Mouse (Mus musculus) adrenal gland (tissue): ENCODE measurements around the gene Nfkbib.

ENCODE experiments used
- intact Hi-C: fragments of 180-260 bp; cut with DNase I; formaldehyde crosslinking; loops from one replicate; pipeline ENCODE4 v1.15.1; 2025
- long read RNA-seq, 2 experiments: library from polyadenylated mRNA; unstranded; transcript quantifications; one replicate each; pipeline ENCODE4 v2.0.0; 2020; ENCODE audit warnings: borderline replicate concordance in 1 of 2; ENCODE audit not compliant: insufficient replicate concordance in 1 of 2

Nfkbib gene
- long read RNA-seq, experiment 1, transcript Nfkbib-202 (6 exons, 1,243 nt), result major isoform, 80 of 86 reads
- long read RNA-seq, experiment 1, partial matches to known transcripts, result 5 of 86 reads
- long read RNA-seq, experiment 1, other reads (novel, unspliced or antisense), result 1 of 86 reads
- long read RNA-seq, experiment 2, transcript Nfkbib-202 (6 exons, 1,243 nt), result major isoform, 65 of 67 reads
- long read RNA-seq, experiment 2, partial matches to known transcripts, result 1 of 67 reads
- long read RNA-seq, experiment 2, other reads (novel, unspliced or antisense), result 1 of 67 reads

DNA sequence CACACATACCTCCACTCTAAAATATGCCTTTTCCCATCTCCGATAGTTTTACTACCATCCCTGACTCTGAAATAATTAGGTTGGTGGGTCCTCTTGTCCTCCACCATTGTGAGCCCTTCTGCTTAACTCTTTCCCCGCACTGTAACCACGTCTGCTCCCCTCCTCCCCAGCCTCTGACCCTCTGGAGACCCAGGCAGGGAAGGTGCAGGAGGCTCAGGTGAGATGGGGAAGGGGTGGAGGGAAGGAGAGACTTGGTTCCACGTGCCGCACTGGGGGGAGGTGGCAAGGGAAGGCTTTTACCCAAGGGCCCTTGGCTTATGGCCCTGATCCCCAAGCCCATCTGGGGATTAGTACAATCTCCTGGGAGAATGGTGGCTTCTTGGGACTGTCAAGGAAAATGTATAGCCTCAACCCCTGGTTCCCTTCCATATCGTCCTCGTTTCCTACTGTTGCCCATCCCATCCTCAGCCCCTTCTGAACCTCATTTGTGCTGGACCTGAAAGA is at the start of gene Nfkbib:
Gene Nfkbib (minus strand): TSS at position 51 of the 504 bp plus-strand sequence.
- intact Hi-C loops, result no loop called here

DNA sequence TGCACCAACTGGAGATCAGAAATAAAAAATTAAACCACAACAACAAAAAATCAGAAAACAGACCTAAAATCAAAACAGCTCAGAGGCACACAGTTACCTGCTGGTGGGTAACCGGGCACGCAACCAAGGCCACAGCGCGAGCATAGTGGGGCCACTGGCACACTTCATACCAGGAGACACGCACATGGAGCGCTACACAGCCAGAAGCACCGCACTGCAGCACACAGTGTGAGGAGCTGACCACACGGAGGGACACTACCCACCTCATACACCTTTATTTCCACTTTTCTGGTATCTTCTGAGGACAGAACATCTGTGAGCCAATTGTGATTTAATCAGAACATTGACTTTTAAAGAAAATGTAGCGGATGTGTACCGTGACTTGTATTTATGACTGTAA is 49.6 kb upstream of the Nfkbib start:
- intact Hi-C loops, result no loop called here

DNA sequence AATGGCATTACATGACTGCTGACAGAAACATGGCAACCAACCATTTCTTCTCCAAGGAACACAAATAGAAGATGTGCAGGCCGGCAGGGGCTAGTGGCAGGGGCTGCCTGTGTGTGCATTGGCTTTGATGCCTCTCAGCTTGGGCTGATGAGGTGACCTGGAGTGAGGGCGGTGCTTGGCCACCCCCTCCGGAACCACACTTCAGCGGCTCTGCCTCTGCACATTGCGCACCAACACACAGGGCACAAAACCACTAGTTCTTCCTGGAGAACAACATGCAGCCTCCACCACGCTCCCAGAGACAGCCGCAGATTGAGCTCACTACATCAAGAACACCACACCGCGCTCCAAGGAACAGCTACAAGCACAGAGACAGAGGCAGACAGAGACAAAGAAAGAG is 48.9 kb upstream of the Nfkbib start:
- intact Hi-C loops, result no loop called here

DNA sequence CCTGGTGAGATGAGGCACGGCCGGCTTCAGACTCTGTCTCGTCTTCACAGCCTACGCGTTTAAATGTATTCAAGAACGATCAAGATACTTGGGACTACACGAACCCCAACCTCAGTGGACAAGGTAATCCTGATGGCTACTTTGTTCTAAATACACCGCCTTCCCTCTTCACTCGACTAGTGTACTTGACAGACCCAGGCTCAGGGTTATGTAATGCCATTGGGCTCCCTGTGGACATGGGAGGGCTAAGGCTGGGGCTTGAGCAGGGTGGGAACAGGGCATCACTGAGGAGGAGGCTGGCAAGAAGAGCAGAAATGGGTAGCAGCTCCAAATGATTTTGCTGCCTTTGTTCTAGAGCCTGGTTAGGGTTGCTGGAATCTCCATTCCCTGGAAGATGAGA is 47.9 kb upstream of the Nfkbib start:
- intact Hi-C loops, result no loop called here

DNA sequence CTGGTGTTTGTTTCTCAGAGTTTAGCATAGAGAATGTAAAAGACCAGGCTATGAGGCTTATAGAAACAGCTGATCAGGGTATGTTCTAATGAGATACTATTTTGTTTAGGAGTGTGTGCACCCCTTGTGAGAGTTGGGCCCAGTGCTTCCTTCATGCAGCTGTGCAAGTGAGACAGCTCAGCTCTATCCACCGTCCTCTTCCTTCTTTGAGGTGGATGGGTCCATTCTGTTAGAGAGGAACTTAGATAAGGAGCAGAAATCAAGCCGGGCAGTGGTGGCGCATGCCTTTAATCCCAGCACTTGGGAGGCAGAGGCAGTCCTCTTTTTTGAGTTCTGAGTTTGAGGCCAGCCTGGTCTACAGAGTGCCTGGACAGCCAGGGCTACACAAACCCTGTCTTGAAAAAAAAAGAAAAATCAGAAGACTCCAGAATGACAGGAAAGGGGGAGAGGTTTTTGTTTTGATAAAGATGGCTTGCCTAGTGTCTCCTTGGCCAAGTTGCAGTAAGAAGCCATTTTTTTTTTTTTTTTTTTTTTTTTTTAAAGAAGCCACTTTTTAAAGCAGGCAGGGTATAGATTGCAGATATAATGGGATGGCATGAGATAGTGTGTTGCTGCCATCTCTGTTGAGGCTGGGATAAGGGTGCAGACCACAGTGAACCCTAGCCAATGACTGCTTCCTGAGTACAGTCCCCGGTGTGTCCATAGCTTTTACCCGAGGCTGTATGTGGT is 47.2 kb upstream of the Nfkbib start:
- intact Hi-C loops, result no loop called here

DNA sequence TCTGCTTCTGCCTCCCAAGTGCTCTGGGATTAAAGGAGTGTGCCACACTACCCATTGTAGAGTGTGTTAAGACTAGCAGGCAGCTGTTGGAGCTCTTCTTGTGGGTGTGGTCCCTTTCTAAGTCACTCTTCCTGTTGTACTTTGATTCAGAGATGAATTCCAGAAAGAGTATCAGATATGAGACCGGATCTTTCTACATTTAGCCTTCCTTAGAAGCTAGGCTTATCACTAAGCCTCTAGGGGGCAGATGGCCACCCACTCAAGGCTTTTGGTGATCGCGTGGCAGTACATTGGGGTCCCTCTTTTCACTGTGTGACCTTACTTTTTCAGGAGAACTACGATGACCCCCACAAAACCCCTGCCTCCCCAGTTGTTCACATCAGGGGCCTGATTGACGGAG is 45.6 kb upstream of the Nfkbib start:
- intact Hi-C loops, result no loop called here

GRCm38 (mm10) chr7:28812436-28812835 is 45.1 kb upstream of the Nfkbib start:
- intact Hi-C loops, result no loop called here

- intact Hi-C loops, result no loop called here
Measured at GRCm38 (mm10) chr7:28811640-28812275, 44.4 kb upstream of the Nfkbib start.

DNA sequence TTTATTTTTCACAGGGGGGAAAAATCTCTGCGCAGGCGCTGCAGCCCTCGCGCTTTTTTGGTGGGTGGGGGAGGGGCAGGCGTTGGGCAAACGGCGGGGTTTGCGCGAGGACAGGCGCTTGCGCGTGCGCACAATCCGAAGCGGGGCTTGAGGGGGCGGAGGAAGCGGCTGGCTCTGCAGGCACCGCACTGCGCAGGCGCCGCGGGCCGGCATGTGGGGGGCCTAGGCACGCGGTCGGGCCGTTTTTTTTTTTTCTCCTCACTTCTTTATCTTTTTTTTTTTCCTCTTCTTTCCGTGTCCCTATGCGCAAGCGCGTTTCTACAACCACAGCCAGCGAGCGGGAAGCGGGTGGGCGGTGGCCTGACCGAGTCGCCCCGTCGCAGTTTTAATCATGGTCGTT is 43.9 kb upstream of the Nfkbib start:
- intact Hi-C loops, result no loop called here

DNA sequence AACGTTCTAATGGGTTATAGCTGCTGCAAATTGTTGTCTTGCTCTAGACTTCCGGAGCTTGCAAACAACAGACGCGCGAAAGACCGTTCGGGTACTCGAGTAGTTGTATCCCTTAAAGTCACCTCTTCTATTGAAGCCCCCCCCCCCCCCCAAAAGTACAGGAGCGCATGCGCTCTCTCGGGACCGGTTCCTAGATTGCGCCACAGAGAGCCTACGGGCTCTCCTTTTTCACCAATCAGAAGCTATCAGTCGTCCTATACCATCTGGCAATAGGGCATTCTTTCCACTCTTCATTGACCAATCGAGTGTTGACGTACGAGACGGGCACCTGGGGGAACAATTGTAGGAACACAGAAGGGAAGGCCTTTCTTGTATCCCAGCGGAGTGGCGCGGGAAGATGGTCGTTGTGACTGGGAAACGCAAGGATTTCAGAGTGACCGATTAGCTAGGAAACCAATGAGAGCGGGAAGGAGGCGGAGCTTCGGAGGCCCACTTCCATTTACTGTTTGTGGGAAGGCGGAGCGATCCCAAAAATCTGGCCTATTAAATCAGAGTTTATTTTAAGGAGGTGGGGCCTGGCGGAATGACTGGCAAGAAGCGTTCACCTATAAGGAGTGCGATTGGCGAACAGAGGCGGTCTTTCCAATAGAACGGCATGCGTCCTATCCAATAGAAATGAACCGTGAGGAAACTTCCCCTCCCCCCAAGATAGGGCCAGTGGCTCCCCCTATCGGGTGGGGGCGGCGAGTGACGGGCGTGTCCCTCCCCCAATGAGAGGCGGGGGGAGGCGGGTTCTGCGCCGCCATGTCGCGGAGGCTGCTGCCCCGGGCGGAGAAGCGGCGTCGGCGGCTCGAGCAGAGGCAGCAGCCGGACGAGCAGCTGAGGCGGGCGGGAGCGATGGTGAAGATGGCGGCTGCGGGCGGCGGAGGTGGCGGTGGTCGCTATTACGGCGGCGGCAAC is 43.1 kb upstream of the Nfkbib start:
- intact Hi-C loops, result no loop called here

DNA sequence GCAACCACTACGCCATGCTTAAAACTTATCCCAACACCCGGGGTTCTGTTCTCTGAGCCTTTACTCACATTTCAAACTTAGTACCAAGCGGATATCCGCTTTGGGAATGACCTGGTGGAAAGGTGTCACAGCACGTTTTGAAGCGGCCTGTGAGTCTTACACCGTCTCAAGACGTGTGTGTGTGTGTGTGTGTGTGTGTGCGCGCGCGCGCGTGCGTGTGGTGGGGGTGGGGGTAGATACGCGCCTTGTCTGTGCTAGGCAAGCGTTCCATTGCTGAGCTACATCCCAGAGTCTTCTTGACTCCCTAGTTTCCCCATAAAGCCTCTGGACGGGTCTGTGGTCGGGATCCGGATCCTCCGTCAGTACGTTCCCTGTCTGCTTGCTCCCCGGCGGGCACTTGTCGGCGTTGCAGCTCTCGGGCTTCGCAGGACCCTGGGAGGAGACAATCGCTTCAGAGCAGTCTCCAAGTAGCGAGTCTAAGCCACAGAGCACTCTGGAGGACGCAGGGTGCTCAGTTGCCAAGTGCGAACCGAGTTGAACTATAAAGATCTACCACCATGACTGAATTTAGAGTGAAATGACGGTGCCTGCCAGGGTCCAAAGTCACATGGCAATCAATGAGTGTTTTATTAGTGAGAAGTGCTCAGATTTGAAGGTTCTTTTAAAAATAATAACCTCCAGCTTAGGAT is 42.2 kb upstream of the Nfkbib start:
- intact Hi-C loops, result no loop called here

DNA sequence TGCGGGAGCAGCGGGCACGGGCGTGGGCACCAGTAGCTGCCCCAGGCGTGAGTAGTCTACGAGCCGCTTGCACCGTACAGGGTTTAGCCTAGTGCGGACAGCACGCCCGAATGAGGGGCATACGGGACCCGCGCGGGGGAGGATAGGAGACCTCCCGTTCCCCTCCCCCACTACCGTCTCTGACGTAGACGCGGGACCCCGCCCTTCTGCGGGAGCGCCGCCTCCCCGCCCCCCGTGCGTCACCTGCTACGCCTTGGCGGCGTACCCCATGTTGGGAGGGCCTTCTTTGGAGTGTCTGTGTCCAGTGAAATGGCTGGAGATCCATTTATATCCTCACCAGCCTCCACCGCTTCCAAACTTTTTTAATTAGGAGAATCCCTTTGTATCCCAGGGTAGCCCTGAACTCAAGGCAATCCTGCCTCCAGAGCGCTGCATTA is 41.7 kb upstream of the Nfkbib start:
- intact Hi-C loops, result no loop called here

GRCm38 (mm10) chr7:28808221-28808941 is 41.1 kb upstream of the Nfkbib start, which contains the start of gene Hnrnpl:
Gene Hnrnpl (plus strand): TSS chr7:28808541.
- intact Hi-C loops, result no loop called here

DNA sequence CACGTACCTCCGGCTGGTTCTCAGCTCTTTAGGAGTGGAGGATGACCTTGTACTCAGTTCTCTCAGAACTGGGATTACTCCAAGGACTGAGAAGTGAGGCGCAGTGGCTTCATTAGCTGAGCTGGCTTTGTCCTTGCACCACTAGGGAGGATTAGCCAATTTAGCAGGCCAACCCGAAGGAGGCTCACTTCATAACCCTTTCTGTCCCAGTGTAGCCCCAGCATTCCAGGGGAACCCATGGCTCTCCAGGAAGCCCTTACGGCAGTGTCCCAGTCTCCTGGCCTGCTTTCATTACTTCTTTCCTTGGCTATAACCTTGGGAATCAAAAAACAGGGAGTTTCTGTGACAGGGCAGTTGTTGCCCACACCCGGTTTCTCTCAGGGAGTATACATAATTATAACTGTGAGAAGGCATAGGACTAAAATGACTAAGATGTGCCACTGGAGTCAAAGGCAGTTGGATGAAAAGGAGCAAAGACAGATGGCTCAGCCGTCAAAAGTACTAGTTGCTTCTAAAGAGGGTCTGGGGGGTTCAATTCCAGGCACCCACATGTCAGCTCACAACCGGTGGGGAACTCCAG is 40.4 kb upstream of the Nfkbib start:
- intact Hi-C loops, result no loop called here

GRCm38 (mm10) chr7:28806869-28807268 is 39.6 kb upstream of the Nfkbib start:
- intact Hi-C loops, result no loop called here

DNA sequence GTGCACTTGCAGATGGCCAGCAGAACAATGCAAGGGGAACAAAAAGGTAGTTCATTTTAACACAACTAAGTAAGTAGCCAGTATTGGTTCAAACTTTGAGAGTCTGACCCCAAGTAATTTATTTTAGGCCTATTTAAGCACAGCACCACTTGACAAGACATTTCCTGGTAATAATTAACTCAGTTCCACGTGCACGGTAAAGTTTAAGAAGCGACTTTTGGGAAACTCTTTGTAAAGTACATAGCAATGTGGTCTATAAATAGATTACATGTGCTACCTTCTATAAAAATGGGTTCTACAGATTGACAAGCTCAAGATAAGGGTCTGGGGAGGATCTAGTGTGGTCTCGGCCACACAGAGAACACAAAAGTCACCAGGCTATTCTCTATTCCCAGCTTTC is 36.4 kb upstream of the Nfkbib start:
- intact Hi-C loops, result no loop called here

DNA sequence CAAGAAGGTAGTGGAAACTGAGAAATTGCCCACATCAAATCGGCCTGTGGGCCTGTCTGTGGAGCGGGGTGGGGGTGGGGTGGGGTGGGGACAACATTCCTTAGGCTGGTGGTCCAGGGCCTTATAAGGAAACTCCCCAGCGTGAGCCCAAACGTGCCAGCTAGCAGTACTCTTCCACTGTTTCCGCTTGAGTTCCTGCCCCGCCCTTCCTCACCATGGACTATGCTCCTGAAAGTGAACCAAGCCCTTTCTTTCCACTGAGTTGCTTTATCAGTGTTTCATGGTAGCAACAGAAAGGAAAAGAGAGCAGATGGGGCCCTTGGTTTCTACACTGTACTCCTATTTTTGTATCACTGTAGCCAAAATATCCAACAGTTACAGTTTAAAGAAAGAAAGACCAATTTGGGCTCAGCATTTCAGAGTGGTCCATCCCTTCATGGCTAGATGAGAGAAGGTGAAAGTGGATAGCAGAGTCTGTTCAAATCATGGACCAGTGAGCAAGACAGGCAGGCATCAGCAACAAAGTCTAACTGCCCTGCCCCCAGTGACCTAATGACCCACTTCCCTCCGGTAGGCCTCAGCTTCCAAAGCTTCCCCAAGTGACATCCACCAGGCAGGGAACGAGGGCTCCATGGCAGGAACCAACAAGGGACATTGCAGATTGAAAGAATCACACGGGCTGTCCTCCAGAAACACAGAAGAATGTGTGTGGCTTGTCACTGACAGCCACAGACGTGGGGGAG is 35.7 kb upstream of the Nfkbib start:
- intact Hi-C loops, result no loop called here

DNA sequence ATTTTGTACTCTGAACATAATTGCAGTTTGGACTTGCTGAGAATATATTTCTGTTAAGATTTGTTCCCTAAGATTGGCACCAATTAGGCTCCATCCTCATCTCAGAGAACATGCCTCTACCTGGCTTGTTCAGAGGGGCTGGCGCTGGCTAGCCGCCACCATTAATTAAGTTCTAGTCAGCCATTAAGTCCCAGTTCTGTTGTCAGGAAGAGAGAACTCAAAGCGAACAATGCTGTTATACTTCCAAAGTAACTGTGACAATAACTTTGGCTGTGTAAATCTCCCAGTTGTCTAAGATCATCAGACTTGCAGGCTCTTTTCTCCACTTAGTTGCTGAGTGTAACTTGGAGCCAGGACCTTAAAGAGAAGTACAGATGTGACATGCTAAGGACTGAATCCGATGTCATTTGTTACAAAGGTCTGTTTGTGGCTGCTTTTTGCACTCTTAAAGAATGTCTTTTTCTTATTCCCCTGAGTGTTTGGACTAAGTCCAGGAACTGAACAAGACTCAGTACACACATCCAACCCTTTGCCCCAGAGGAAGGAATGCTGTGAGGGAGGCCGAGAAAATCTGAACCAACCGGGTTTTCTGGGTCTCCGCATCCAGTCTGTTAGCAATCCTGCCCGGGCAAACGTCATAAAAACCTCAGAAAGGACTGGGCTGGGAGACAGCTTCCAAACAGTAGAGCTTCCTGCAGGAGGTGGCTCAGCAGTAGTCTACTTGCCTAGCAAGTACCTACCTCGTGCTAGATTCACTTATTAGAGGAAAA is 34.8 kb upstream of the Nfkbib start:
- intact Hi-C loops, result no loop called here
